Mouse (Mus musculus) neutrophil, adult 59 days (primary cell): ENCODE data around the gene Mettl5. TPM values are rescaled to one million over a fixed set of nuclear protein-coding genes. Genes with fewer than 3 reads are reported as not detected.

ENCODE experiments used
- total RNA-seq, 2 experiments: library from RNA; stranded (reverse); gene quantifications; 1 replicate in 1 of 2; 2 replicates in 1 of 2; pipeline ENCODE4 v1.2.4; 2023

Gene Mettl5
- 1 to 10 TPM; 9.5 to 9.7 TPM for total RNA-seq

GRCm38 (mm10) chr2:69885451-69886305 lies at the start of gene Mettl5:
TSS of gene Mettl5 (minus strand) at chr2:69885615.

GRCm38 (mm10) chr2:69897039-69897617 lies 11.7 kb upstream of the Mettl5 start, which contains the start of gene Ubr3:
TSS of gene Ubr3 (plus strand) at chr2:69897246.

GRCm38 (mm10) chr2:69861485-69862091 lies 23.8 kb downstream of the Mettl5 start, which contains the start of gene Ssb:
TSS of gene Ssb (plus strand) at chr2:69861562.

GRCm38 (mm10) chr2:69821711-69822110 lies 63.7 kb downstream of the Mettl5 start, which contains the start of gene Klhl23:
TSS of gene Klhl23 (plus strand) at chr2:69821944.

Other genes starting within 250 kb of the Mettl5 start
- gene Bbs5, start 238.4 kb downstream of the Mettl5 start, total RNA-seq: under 1 TPM in 1 of 2 experiments, not detected in 1; 0.76 TPM
- gene Klhl41, start 215.5 kb downstream of the Mettl5 start, total RNA-seq: under 1 TPM in 1 of 2 experiments, not detected in 1; 0.29 TPM
- gene Fastkd1, start 172.1 kb downstream of the Mettl5 start, total RNA-seq: 1 to 10 TPM; 3.4 to 4.9 TPM
- gene Ppig, start 163.1 kb downstream of the Mettl5 start, total RNA-seq: 10 to 100 TPM; 55.9 to 60.3 TPM
- 1 to 10 TPM in 1 of 2 experiments, under 1 TPM in 1; 0.49 to 1.8 TPM for gene Ccdc173, start 96.0 kb downstream of the Mettl5 start, total RNA-seq
- gene Phospho2, start 96.0 kb downstream of the Mettl5 start, total RNA-seq: 10 to 100 TPM; 14.6 to 19.8 TPM
- 1 to 10 TPM; 4.5 to 6.5 TPM for gene Klhl23, start 63.7 kb downstream of the Mettl5 start, total RNA-seq
- gene Ssb, start 24.1 kb downstream of the Mettl5 start, total RNA-seq: 10 to 100 TPM; 70.5 to 90.0 TPM
- gene Ubr3, start 11.6 kb upstream of the Mettl5 start, total RNA-seq: 10 to 100 TPM; 42.0 to 46.3 TPM
- not detected for gene Myo3b, start 153.5 kb upstream of the Mettl5 start, total RNA-seq